Mouse (Mus musculus): ENCODE results near the gene Mmaa.

DNA sequence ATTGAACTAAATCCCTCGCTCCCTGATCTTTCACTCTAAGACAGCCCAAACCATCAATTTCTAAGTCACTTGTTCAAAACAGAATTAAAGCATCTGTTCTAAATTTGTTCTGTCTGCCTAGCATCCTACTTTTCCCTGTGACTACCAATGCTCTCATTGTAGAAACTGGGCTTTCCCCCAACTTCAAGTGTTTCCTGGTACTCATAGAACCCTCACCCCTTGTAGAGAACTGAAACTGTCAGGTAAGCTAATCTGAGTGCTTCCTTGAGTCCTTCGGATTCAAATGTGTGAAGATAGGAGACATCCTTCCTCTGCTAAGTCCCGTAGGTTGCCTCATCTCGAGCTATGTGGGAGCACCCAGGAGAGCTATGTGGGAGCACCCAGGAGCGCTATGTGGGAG, 32.8 kb downstream of the Mmaa start:
- TF ChIP-seq CTCF (IDR thresholded peaks at IDR 0.05; ENCODE audit: insufficient read depth, low read length) (no peak), POLR2A (IDR thresholded peaks at IDR 0.05; ENCODE audit: borderline replicate concordance, extremely low read depth, low read depth, low read length) (no peak)
